In genomic region chr2:158546751-158547150, GRCm38 (mm10) we compare ENCODE assay signal across 7 mouse cellular contexts. TPM values are rescaled to one million over a fixed set of nuclear protein-coding genes. Genes with fewer than 3 reads are reported as not detected.
DNase-seq lines count a peak whose midpoint lies in the region; ATAC-seq lines count a peak whose summit lies in the region.

No protein-coding gene starts in this region.

- H3K36me3 ChIP-seq in hindbrain, embryonic 15.5 days = no peaks in the 10 kb centered on the region

- H3K9ac ChIP-seq in hindbrain, embryonic 15.5 days = peak overlapping the region; percentile 15; the same call in 1 of the 2 replicates

- H3K27me3 ChIP-seq in hindbrain, embryonic 15.5 days = peaks cover 8% of the 10 kb centered on the region

- DNase-seq in ZHBTc4 (ENCODE audit: low read depth, low spot score) = peak; percentile 97
- peak; percentile 71 to 83 for DNase-seq in cerebellum, postnatal 25 days
- DNase-seq in gastrocnemius, adult 18-20 months (ENCODE audit: low spot score) = peak; percentile 51
- DNase-seq in layer of hippocampus, postnatal 36 days = peak; percentile 69 to 73
- peak; percentile 82 for DNase-seq in right cerebral cortex, postnatal 14 days

- H3K9me3 ChIP-seq in hindbrain, embryonic 15.5 days = no peaks in the 10 kb centered on the region

- 2% methylated on average over 17 of the region's 17 CpGs for WGBS in hindbrain, embryonic 15.5 days

- ATAC-seq in hindbrain, embryonic 15.5 days (ENCODE audit: low FRiP score, low read depth) = peak; percentile 62
- ATAC-seq in megakaryocyte, adult 5-6 weeks (ENCODE audit: poor library complexity, severe bottlenecking) = peak; percentile 91

- H3K4me1 ChIP-seq in hindbrain, embryonic 15.5 days (replicated peaks) = peaks cover 7% of the 10 kb centered on the region; the same call in 1 of the 2 replicates

- peak overlapping the region; percentile 35 for H3K4me2 ChIP-seq in hindbrain, embryonic 15.5 days

- H3K27ac ChIP-seq in hindbrain, embryonic 15.5 days (replicated peaks) = no peak overlapping the region

- no peak overlapping the region for H3K4me3 ChIP-seq in hindbrain, embryonic 15.5 days

RNA-seq across cellular contexts. Expression of gene Arhgap40, which starts 34.2 kb away (rescaled TPM):
- total RNA-seq in gastrocnemius, adult 18-20 months (2021) = not detected
- 0.88 and 0.93 TPM in 2 replicates for polyA plus RNA-seq in hindbrain, embryonic 15.5 days (2015; fragmentation: Nextera tagmentation; extraction: Ambion mirVana)
- not detected for total RNA-seq in layer of hippocampus, postnatal 36 days (2021)
- not detected in 2 replicates for total RNA-seq in megakaryocyte, adult 5-6 weeks (2015)
- total RNA-seq in megakaryocyte, adult 5-6 weeks (2017) = not detected in 2 replicates

RNA-seq across cellular contexts. Expression of gene Adig, which starts 44.3 kb away (rescaled TPM):
- 1 to 10 TPM; 4.0 to 5.9 TPM for total RNA-seq in gastrocnemius, adult 18-20 months (2021)
- not detected in 2 replicates for polyA plus RNA-seq in hindbrain, embryonic 15.5 days (2015; fragmentation: Nextera tagmentation; extraction: Ambion mirVana)
- not detected for total RNA-seq in layer of hippocampus, postnatal 36 days (2021)
- total RNA-seq in megakaryocyte, adult 5-6 weeks (2015) = not detected in 2 replicates
- total RNA-seq in megakaryocyte, adult 5-6 weeks (2017) = not detected in 2 replicates

Comparison
In these comparisons a context has a peak if more than half of its experiments do, and no peak if none do; other contexts are left out.
1. RNA of gene Adig, which starts 44.3 kb away (total RNA-seq): 4.0 to 5.9 TPM in gastrocnemius, adult 18-20 months; not detected in layer of hippocampus, postnatal 36 days and not detected in megakaryocyte, adult 5-6 weeks; every median in the first group is over 4 times any median in the second.
2. Peak in every context shown above with its lines, with median percentiles within 50 percentile points of each other: DNase-seq.